Mouse (Mus musculus) forebrain, embryonic 16.5 days (tissue): ENCODE results near the gene Gm20388. TPM values are rescaled to one million over a fixed set of nuclear protein-coding genes. Genes with fewer than 3 reads are reported as not detected.

ENCODE experiments used
- ATAC-seq: fragments of 200-750 bp; cut with Nextera tagmentation; 2 replicates; pipeline ENCODE4 v1.8.0; 2017; ENCODE audit warnings: mild to moderate bottlenecking, moderate library complexity
- H3K27ac ChIP-seq: fragments of 300-500 bp; sonication (generic); 2 replicates; pipeline ENCODE4 v1.5.1; 2014; ENCODE audit warnings: low read length, control low read depth
- H3K27me3 ChIP-seq: fragments of 300-500 bp; sonication (generic); replicated peaks from 2 replicates; pipeline ENCODE4 v1.6.1; 2014; ENCODE audit warnings: low read length; ENCODE audit not compliant: control insufficient read depth, insufficient read depth
- H3K36me3 ChIP-seq: fragments of 300-500 bp; sonication (generic); 2 replicates; pipeline ENCODE4 v1.6.1; 2014; ENCODE audit not compliant: control insufficient read depth, insufficient read depth
- H3K4me1 ChIP-seq: fragments of 300-500 bp; sonication (generic); replicated peaks from 2 replicates; pipeline ENCODE4 v1.6.1; 2014; ENCODE audit warnings: low read length; ENCODE audit not compliant: control insufficient read depth, insufficient read depth
- H3K4me2 ChIP-seq: fragments of 300-500 bp; sonication (generic); 2 replicates; pipeline ENCODE4 v1.6.1; 2014; ENCODE audit warnings: mild to moderate bottlenecking, low read length, control low read depth
- H3K4me3 ChIP-seq: fragments of 300-500 bp; sonication (generic); replicated peaks from 2 replicates; pipeline ENCODE4 v1.5.1; 2014; ENCODE audit warnings: mild to moderate bottlenecking, low read length, control low read depth
- H3K9ac ChIP-seq: fragments of 300-500 bp; sonication (generic); replicated peaks from 2 replicates; pipeline ENCODE4 v1.6.1; 2014; ENCODE audit warnings: low read depth, low read length, control low read depth
- H3K9me3 ChIP-seq: fragments of 300-500 bp; sonication (generic); 2 replicates; pipeline ENCODE4 v1.6.1; 2016; ENCODE audit warnings: low read length; ENCODE audit not compliant: control insufficient read depth
- WGBS: fragments of 180-500 bp; shearing (Covaris S2); extraction: QIAGEN DNeasy Blood & Tissue Kit; methylation state at CpG from one replicate; pipeline ENCODE4 v1.1.7; 2014; 5-methylcytosine and 5-hydroxymethylcytosine counted together
- polyA plus RNA-seq: library from polyadenylated mRNA; unstranded; fragments of >200 nt; fragmentation: Nextera tagmentation; extraction: Ambion mirVana; gene quantifications from 2 replicates; pipeline ENCODE4 v1.2.1, GENCODE M21; 2015

The Gm20388 gene
- polyA plus RNA-seq, 1 experiment from 2014 or later = 4.7 TPM

DNA sequence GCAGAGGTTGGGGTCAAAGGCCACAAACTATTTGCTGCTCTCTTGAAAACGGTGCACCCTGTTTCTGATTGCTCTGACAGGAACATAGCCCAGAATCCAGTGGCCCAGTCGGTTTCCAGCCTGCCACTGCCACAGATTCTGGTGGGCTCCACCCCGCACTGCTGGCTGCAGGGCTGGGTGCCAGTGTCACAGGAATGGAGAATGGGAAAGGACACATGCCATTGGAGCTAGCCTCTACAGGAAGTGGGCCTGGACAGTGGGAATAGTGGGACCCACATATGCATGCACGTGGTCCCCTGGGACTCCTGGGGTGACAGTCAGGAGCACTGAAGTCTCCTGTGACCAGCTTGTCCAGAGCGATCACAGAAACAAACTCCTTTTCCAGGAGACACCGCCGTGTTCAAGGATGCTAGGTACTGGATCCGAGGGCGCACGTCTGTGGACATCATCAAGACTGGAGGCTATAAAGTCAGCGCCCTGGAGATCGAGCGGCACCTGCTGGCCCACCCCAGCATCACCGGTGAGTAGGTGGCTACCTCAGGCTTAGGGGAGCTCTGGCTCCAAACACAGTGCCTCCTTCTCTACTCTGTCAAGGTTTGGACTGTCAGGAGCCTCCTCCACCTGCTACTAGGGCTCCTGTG, 2902.1 kb downstream of the Gm20388 start:
- Histone ChIP-seq H3K9me3 (no peaks in the 10 kb centered on the region), H3K4me3 (no peak overlapping the region), H3K27me3 (no peaks in the 10 kb centered on the region), H3K27ac (no peak overlapping the region), H3K9ac (no peak overlapping the region), H3K36me3 (no peaks in the 10 kb centered on the region), H3K4me2 (no peak overlapping the region), H3K4me1 (peaks cover 12% of the 10 kb centered on the region)
- 0 out of 2 replicates have a peak, but pooled peaks have one; percentile 37 for ATAC-seq
- 71% methylated on average over 14 of the region's 14 CpGs for WGBS

DNA sequence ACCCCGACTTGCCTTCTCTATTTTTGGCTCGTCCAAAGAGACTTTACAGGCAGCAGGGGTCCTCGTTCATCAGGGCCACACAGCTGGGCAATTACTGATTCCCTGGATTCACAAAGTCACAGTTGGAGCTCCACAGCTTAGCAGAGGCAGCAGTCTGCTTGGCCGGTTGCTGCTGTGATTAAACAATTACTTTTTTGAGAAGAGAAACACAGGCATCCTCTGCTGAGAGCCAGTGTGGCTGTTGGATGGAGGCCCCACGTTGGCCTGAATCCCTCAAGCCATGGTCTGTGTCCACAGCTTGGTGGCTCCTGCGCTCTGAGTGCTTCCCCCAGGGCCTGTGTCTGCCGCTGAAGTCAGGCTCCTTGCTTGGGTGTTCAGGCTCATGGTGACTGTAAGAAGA, 2904.0 kb downstream of the Gm20388 start:
- Histone ChIP-seq H3K9me3 (no peaks in the 10 kb centered on the region), H3K27ac (no peak overlapping the region), H3K27me3 (no peaks in the 10 kb centered on the region), H3K36me3 (no peaks in the 10 kb centered on the region), H3K4me3 (no peak overlapping the region), H3K9ac (no peak overlapping the region), H3K4me2 (no peak overlapping the region), H3K4me1 (peaks cover 5% of the 10 kb centered on the region; the same call in 1 of the 2 replicates)
- ATAC-seq = no peak
- WGBS = 10% methylated on average over 7 of the region's 7 CpGs

DNA sequence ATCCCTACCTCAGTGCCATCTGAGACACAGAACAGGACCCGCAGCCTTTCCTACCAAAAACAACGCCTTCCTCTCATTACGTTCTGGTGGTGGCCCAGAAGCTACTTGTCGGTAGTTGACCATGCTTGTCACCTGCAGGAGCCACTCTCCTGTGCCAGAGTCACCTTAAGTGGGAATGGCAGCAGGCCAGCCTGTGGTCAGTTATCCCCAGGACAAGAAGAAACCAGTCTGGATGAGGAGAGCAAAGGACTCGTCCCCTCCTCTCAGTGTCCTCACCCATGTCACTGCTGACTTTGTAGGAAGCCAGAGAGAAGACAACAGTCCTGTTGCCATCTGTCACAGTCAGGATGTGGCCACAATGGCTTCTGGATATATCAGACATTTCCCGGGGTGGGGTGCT, 2906.3 kb downstream of the Gm20388 start:
- H3K9ac ChIP-seq = no peak overlapping the region
- no peaks in the 10 kb centered on the region for H3K27me3 ChIP-seq
- no peaks in the 10 kb centered on the region for H3K9me3 ChIP-seq
- WGBS = 91% methylated on average over 6 of the region's 6 CpGs
- no peaks in the 10 kb centered on the region for H3K36me3 ChIP-seq
- no peak overlapping the region for H3K4me2 ChIP-seq
- H3K4me3 ChIP-seq = no peak overlapping the region
- no peak overlapping the region for H3K27ac ChIP-seq
- no peak for ATAC-seq
- H3K4me1 ChIP-seq = peaks cover 5% of the 10 kb centered on the region; the same call in 1 of the 2 replicates

DNA sequence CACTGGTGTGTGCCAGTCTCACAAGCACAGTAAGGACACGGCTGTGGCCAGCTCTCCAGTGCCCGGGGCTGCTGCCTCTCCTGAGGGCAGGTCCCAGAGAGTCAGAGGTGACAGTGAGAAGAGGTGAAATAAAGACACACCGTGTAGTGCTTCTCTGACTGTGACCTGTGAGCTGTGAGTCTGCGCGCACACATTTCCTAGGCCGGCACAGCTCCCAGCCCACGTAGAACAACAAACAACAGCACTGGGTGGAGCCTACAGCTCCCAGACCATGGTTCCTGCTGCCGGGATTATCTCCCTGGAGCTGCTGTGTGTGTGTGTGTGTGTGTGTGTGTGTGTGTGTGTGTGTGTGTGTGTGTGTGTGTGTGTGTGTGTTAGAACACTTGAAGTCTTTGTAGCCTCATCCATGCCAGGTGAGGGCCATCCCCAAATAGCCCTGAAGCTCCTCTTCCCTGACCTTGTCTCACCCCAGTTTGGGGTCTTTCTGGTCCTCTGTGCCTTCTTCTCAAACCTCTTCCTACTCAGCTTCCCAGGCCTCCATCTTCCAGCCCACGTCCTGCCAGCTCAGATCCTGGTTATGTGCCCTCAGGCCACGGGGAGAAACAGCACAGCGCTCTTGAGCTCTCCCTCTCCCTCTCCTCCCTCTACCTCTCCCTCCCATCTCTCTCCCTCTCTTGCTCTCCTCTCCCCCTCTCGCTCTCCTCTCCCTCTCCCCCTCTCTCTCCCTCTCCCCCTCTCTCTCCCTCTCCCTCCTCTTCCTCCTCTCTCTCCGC, 2907.3 kb downstream of the Gm20388 start:
- no peak for ATAC-seq
- H3K27me3 ChIP-seq = no peaks in the 10 kb centered on the region
- no peaks in the 10 kb centered on the region for H3K9me3 ChIP-seq
- H3K36me3 ChIP-seq = no peaks in the 10 kb centered on the region
- no peak overlapping the region for H3K4me3 ChIP-seq
- H3K4me2 ChIP-seq = no peak overlapping the region
- H3K4me1 ChIP-seq = peaks cover 2% of the 10 kb centered on the region; the same call in 1 of the 2 replicates
- no peak overlapping the region for H3K27ac ChIP-seq
- 42% methylated on average over 13 of the region's 13 CpGs for WGBS
- no peak overlapping the region for H3K9ac ChIP-seq

DNA sequence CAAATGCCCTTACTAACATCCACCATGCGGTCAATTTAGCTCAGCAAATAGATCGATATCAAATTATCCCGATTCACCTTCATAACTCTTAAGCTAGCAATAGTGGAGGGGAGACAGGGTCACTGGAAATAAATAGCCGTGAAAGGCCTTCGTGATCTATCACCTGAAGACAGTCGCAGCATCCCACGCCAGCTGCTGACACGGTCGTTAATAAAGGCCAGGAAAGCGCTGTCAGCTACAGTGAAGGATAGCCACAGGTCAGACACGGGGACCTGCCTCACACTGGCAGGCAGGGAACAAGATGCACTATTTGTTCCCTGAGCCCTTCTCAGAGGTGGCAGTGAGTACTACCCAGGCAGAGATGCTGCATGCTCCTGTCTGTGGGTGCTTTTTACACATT, 2909.1 kb downstream of the Gm20388 start:
- no peak overlapping the region for H3K4me2 ChIP-seq
- no peak overlapping the region for H3K4me3 ChIP-seq
- 87% methylated on average over 11 of the region's 11 CpGs for WGBS
- ATAC-seq = no peak
- peaks cover 9% of the 10 kb centered on the region for H3K4me1 ChIP-seq
- H3K27ac ChIP-seq = no peak overlapping the region
- no peaks in the 10 kb centered on the region for H3K36me3 ChIP-seq
- H3K9me3 ChIP-seq = no peaks in the 10 kb centered on the region
- no peaks in the 10 kb centered on the region for H3K27me3 ChIP-seq
- no peak overlapping the region for H3K9ac ChIP-seq

DNA sequence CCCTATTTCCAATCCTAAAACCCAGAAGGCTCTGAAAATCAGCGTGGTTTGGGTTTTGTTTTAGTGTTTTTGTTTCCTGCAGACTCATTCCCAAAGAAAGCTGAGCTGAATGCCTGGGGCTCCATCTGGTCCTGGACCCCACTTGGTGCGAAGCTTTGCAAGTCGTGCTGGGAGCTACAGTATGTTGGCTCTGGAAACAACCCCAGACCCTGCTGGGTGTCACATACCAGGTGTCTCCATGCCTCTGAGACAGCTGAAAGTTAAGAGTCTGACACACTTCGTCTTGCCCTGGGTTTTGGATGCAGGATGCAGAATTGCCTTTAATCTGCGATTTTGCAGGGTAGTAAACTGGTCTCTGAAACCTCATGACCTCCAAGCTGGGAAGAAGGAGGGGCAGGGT, 2913.9 kb downstream of the Gm20388 start:
- Histone ChIP-seq H3K27me3 (no peaks in the 10 kb centered on the region; the same call in 1 of the 2 replicates), H3K4me2 (no peak overlapping the region), H3K36me3 (no peaks in the 10 kb centered on the region), H3K27ac (0 out of 2 replicates have a peak overlapping the region, but pooled peaks have one; percentile 8), H3K9ac (no peak overlapping the region), H3K4me3 (no peak overlapping the region), H3K4me1 (peaks cover 12% of the 10 kb centered on the region), H3K9me3 (no peaks in the 10 kb centered on the region)
- WGBS = 33% methylated on average over 5 of the region's 5 CpGs
- peak; percentile 78 for ATAC-seq

DNA sequence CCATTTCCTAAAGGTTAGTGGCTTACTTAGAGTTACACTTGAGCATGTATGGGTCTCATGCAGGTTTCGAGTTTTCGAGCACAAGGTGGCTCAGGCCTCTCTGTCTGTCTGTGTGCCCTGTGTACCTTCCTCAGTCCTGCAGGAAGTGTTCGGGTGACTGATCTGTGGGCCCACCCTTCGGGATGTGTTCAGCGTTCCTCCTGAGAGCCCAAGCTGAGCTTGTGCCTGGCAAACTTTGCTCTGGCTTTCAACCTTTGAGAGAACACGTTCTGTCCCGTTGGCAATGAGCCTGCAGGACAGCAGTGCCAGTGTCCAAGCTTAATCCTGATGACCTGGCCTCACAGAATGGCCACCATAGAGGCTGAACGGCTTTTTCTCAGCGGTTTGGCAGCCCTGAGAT, 2914.3 kb downstream of the Gm20388 start:
- H3K9ac ChIP-seq = no peak overlapping the region
- H3K4me1 ChIP-seq = peaks cover 12% of the 10 kb centered on the region
- no peaks in the 10 kb centered on the region; the same call in 1 of the 2 replicates for H3K27me3 ChIP-seq
- no peak overlapping the region for H3K4me3 ChIP-seq
- no peaks in the 10 kb centered on the region for H3K36me3 ChIP-seq
- ATAC-seq = no peak
- H3K27ac ChIP-seq = no peak overlapping the region
- H3K4me2 ChIP-seq = no peak overlapping the region
- 75% methylated on average over 9 of the region's 9 CpGs for WGBS
- no peaks in the 10 kb centered on the region for H3K9me3 ChIP-seq

DNA sequence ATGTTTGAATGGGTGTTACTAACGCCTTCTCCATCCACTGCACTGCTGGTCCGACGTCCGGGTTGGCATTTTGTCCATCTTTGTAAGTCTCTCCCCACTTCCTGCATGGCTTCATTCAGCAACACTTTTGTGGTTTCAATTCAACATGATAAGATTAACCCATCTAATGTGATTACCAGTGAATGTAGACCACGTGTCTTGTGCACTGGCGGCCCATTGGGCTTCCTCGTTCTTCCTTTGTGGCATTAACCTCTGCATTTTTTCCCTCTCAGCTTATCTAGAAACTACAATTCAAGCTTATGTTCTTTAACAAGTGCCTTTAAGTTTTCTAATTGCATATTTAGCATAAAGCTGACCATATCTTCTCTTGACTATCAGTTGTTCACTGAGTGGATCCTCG, 2914.8 kb downstream of the Gm20388 start:
- Histone ChIP-seq H3K36me3 (no peaks in the 10 kb centered on the region), H3K9ac (no peak overlapping the region), H3K4me2 (no peak overlapping the region), H3K27me3 (no peaks in the 10 kb centered on the region; the same call in 1 of the 2 replicates), H3K4me1 (peaks cover 12% of the 10 kb centered on the region), H3K4me3 (no peak overlapping the region), H3K27ac (no peak overlapping the region), H3K9me3 (no peaks in the 10 kb centered on the region)
- ATAC-seq = no peak
- 70% methylated on average over 8 of the region's 8 CpGs for WGBS

DNA sequence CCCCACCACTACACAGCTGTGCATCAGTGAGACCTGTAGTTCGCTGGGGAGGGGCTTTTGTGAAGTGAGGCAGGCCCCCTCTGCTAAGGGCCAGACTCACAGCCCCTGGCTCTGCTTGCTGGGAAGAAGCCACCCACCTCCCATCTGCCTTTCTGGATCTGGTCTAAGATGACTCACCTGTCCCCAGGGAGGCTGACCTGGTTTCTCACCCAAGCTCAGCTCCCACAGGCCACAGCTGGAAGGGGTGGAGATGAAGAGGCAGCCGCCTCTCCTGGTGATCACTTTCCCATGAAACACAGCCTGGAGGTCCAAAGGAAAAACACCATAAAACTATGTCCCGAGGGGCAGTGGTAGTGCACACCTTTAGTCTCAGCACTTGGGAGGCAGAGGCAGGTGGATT, 2918.8 kb downstream of the Gm20388 start:
- Histone ChIP-seq H3K9ac (no peak overlapping the region), H3K27ac (no peak overlapping the region), H3K27me3 (no peaks in the 10 kb centered on the region; the same call in 1 of the 2 replicates), H3K4me3 (no peak overlapping the region), H3K36me3 (no peaks in the 10 kb centered on the region), H3K4me1 (peaks cover 9% of the 10 kb centered on the region), H3K4me2 (no peak overlapping the region), H3K9me3 (no peaks in the 10 kb centered on the region)
- WGBS = 78% methylated on average over 3 of the region's 3 CpGs
- ATAC-seq = no peak
